Mouse (Mus musculus) C2C12 (cell line): ENCODE data around the gene Arhgap28.

Source experiments
- CEBPB ChIP-seq: IDR thresholded peaks from one replicate; pipeline ENCODE4 v1.6.1; 2011; ENCODE audit warnings: low read depth, mild to moderate bottlenecking, control low read depth, moderate library complexity
- CTCF ChIP-seq: IDR thresholded peaks from one replicate; pipeline ENCODE4 v1.5.1; 2011; ENCODE audit not compliant: control insufficient read depth, insufficient read depth, insufficient read length
- MYOD1 ChIP-seq: IDR thresholded peaks from one replicate; pipeline ENCODE4 v1.6.1; 2011; ENCODE audit warnings: low read depth; ENCODE audit not compliant: control insufficient read depth, insufficient read length
- MYOG ChIP-seq: IDR thresholded peaks from one replicate; pipeline ENCODE4 v1.6.1; 2011; ENCODE audit not compliant: control insufficient read depth, insufficient read length; ENCODE audit errors: extremely low read depth
- USF1 ChIP-seq: IDR thresholded peaks from one replicate; pipeline ENCODE4 v1.6.1; 2011; ENCODE audit warnings: low read depth, mild to moderate bottlenecking, control low read depth, moderate library complexity

GRCm38 (mm10) chr17:67827431-67827830 lies 176.5 kb downstream of the Arhgap28 start:
- TF ChIP-seq CTCF, result no peak
- TF ChIP-seq MYOG, result no peak
- no peak for TF ChIP-seq USF1
- TF ChIP-seq CEBPB, result no peak
- no peak for TF ChIP-seq MYOD1
